Mouse (Mus musculus): ENCODE results near the gene Spaca4. TPM values are rescaled to one million over a fixed set of nuclear protein-coding genes. Genes with fewer than 3 reads are reported as not detected.

Spaca4 gene
- total RNA-seq, 2 experiments from 2014 or later: not detected

- no peak for ATAC-seq (ENCODE audit: poor library complexity, severe bottlenecking)
These were observed 24.5 kb downstream of the Spaca4 start for GRCm38 (mm10) chr7:45701072-45701471.

DNA sequence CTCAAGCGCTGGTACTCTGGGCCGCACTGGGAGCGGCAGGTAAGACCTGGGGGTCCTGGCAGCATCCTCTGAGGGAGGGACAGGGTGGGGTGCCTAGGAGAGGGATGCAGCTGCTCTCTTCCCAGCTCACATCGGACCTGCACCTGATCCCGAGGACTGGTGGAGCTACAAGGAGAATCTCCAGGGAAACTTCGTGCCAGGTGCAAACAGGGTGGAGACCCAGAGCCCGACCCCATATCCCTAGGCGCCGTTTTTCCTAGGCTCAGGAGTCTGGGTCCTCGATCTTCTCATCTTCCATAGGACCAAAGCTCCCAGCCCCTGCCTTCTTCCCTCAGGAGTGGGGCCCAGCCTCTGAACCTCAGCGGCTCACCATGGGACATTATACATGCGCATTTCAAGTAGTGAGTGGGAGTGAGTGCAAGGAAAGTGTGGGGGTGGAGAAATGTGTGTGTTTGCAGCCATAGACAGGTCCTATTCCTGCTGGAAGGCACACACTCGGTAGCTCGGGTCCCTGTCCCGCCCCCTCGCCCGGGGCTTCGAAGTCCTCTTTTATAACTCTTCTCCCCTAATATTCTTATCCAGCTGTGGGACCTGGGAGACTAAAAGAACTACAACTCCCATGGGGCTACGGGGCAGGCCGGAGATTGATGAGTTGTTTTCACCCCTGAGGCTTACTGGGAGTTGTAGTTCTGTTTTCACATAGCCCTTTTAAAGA, 25.2 kb downstream of the Spaca4 start:
- peak; percentile 36 for ATAC-seq (ENCODE audit: poor library complexity, severe bottlenecking)

GRCm38 (mm10) chr7:45699523-45700141, 26.0 kb downstream of the Spaca4 start, which contains the start of gene Car11:
Car11 (plus strand) TSS chr7:45699843.
- no peak for ATAC-seq (ENCODE audit: poor library complexity, severe bottlenecking)

- ATAC-seq (ENCODE audit: poor library complexity, severe bottlenecking): no peak
These were observed 27.7 kb downstream of the Spaca4 start for GRCm38 (mm10) chr7:45697894-45698293.

DNA sequence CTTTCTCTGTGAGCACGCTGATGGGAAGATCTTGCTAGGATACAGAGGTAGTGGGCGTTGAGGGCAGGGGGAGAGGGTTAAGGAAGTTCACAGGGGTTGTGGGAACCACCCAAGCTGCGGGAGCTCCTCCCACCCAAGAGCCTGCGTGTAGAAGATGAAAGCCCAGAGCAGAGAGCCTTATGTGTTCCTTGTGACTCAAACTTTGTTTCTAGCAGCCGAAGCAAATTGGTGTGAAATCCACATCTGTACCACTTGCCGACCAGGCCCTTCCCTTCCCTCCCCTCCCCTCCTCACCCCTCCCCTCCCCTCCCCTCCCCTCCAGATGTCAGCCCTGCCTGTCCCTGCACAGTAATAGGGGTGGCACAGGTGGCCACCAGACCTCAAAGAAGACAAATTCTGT, 30.5 kb downstream of the Spaca4 start:
- ATAC-seq (ENCODE audit: poor library complexity, severe bottlenecking): no peak

DNA sequence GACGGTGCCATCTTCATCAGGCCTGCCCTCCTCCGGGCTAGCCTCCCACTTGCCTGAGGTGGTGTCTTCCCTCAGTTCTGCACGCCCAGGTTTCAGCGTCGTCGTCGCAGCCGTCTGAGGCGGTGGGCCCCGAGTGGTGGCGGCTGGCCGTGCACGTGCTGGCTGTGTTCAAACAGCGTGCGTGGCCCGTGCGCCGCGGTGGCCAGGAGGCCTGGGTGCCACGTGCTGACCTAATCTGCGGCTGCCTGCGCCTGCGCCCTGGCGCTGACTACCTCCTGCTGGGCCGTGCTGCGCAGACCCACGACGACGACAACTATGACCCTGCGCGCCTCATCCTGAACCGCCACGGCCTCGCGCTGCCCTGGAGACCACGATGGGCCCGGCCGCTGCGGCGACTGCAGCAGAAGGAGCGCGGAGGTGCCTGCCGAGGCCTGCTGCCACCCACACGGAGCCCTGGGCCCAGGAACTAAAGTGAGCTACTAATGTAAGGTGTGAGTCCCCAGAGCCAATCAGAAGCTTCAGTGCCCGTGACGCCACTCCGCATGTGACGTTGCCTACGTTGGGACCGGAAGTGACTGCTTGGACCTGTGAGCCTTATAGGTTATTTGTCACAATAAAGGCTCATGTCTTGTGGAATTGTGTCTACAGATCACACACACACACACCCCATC, 31.6 kb downstream of the Spaca4 start, which contains the start of gene Sec1:
Gene Sec1, minus strand, starts transcription at position 482 of the 671 bp plus-strand sequence.
- no peak for ATAC-seq (ENCODE audit: poor library complexity, severe bottlenecking)

DNA sequence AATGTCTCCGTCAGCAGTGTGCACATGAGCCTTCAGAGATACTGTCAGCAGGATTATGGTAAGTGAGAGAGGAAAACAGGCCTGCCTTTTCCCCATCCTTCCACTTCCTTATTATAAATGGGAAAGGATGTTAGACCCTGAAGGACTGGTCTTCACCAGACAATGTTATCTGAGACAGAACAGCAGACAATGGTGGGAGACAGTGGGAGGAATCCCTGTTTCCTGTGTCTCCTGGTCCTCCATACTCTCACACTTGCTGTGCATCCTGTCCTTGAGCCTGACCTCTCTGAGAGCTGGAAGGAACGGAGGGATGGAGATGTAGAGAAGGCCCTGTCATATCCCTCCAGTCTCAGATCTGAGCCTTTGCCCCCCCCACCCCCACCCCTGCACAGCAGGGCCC, 33.2 kb downstream of the Spaca4 start:
- ATAC-seq (ENCODE audit: poor library complexity, severe bottlenecking): no peak

DNA sequence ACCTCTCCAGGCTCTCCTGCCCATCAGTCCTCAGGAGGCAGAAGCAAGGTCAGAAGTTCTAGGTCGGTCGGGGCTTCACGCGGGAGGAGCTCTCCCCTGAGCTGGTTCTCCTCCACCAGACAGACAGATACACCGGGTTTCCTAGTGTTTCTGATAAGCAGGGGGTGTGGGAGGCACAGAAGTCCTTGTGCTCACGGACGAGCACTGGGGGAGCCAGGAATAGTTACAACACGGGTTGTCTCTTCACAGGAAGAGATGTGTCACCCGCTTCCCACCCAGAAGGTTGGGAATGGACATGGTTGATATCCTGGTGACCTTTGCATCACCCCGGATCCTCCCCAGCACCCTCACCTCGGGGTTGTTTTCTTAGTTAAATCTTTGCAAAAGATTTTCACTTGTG, 35.8 kb downstream of the Spaca4 start:
- no peak for ATAC-seq (ENCODE audit: poor library complexity, severe bottlenecking)

DNA sequence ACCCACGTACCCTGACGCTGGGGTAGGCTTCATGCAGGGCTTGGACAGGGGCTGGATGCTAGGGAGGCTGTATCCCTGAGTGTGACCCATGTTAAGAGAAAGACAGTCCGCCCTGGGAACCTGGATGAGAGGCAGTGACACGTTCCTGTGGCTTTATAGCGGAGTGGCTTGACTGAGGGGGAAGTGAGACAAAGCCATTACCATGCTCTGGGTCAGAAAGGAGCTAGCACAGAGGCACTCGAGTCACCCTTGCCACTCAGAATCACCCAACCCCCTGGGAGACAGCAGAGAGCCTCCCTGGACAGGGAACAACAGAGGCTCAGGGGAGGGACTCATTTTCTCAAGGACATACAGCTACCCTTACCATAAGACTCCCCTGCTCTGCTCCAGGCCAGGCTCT, 36.5 kb downstream of the Spaca4 start:
- peak; percentile 60 for ATAC-seq (ENCODE audit: poor library complexity, severe bottlenecking)

GRCm38 (mm10) chr7:45686841-45687240, 38.8 kb downstream of the Spaca4 start:
- no peak for ATAC-seq (ENCODE audit: poor library complexity, severe bottlenecking)

DNA sequence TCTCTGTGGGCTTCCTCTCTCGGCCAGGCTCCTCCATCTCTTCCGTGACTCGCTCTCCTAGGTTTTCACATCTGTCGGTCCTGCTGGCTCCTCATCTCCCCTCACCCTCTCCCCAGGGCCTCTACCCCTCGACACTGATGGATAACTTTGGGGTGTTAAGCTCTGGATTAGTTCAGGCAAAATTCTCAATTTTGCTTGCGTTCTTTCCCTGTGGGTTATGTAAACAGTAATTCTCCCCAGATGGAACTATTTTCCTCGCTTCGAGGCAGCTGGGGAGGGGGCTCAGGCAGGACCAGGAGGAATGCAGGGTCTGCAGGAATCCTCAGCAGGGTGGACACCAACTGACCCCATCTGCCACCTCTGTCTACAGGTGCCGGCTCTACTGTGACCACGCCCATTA, 39.8 kb downstream of the Spaca4 start:
- ATAC-seq (ENCODE audit: poor library complexity, severe bottlenecking): no peak

DNA sequence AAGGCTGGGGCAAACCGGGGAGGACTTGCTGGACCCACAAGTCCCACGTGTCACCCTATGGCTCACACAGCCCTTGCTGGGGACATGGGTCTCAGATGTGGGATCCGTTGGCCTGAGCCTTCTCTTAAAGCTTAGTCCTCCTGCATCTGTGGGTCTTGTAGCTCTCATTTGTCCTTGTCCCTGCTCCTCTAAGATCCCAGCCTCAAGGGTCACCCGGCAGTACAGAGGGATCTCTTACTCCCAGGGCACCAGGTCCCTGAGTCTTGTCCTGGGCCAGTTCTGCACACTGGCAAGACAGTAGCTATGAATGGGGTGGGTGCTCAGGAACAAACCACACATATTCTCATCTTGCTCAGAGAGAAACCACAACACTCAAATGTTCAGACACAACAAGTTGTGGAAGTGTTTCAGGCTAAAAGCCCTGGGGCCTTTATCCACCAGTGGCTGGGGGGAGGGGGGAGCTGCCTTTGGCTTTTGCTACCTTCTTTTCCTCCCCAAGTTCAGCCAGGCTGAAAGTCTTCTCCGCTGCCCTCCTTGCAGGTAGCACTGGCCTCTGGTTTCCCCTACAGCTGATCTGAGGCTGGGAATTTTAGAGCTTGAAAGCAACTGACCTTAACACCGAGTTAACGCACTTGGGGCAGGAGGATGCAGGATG, 42.1 kb downstream of the Spaca4 start, which contains the start of gene Ntn5:
Gene Ntn5, plus strand, starts transcription at position 627 of the 655 bp plus-strand sequence.
- no peak for ATAC-seq (ENCODE audit: poor library complexity, severe bottlenecking)

- ATAC-seq (ENCODE audit: poor library complexity, severe bottlenecking): peak; percentile 95
These were observed 43.2 kb downstream of the Spaca4 start for GRCm38 (mm10) chr7:45682144-45683126.

- ATAC-seq (ENCODE audit: poor library complexity, severe bottlenecking): no peak
These were observed 44.4 kb downstream of the Spaca4 start for GRCm38 (mm10) chr7:45681046-45681736.

GRCm38 (mm10) chr7:45679966-45680621, 45.5 kb downstream of the Spaca4 start:
- ATAC-seq (ENCODE audit: poor library complexity, severe bottlenecking): no peak

DNA sequence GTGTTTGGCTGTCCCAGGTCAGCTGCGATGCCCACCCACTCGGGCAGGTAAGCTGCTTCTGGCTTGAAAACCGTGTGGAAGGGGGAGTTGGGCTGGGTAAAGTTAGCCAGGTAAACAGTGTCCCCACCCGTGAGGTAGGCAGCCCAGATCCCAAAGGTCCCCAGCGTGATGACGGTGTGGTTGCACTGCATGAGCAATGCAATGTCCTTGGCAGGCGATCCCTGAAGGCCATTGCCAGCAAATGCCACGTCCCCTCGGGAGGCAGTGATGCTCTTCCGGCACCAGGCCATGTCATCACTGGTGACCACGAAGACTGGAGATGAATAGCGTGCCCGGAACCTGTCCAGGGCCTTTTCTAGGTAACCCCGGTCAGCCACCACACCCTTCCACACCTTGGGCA, 47.1 kb downstream of the Spaca4 start:
- no peak for ATAC-seq (ENCODE audit: poor library complexity, severe bottlenecking)

DNA sequence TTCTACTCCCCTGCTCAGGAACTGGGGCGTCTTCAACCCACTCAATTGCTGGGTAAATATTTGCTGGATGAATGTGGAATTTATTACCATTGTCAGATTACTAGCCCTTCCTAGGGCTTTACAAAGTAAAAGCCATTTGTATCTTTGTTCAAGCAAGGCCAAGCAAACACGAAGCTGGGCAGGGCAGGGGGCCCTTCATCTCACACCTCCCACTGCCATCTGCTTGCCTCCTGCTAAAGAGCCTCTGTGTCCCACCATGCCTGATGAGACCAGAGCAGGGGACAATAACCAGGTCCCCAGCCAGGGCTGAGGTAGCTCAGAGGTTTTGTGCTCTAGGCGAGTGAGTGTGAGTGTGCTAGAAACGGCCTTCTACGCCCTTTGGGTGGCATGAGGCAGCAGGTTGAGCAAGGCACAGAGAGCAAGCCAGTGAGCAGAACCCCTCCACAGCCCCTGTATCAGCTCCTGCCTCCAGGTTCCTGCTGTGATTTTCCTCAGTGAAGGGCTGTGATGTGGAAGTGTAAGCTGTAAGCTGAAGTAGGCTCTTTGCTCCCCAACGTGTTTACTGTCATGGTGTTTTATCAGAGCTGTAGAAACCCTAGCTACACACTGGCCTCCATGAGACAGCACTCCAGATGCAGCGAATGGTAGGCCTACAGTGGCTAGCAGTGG, 47.9 kb downstream of the Spaca4 start:
- ATAC-seq (ENCODE audit: poor library complexity, severe bottlenecking): no peak

All from megakaryocyte, adult 5-6 weeks (primary cell).